Mouse (Mus musculus) adrenal gland, postnatal 14 days (tissue): Measurements from ENCODE around the gene C2cd5. TPM values are rescaled to one million over a fixed set of nuclear protein-coding genes. Genes with fewer than 3 reads are reported as not detected.

ENCODE experiments used
- DNase-seq: peaks from one replicate; pipeline ENCODE4 v3.0.0; 2021; ENCODE audit warnings: mixed read lengths
- total RNA-seq: library from RNA; stranded (reverse); gene quantifications from 2 replicates; pipeline ENCODE4 v1.2.3, GENCODE M21; 2021

Gene C2cd5
- total RNA-seq, 1 experiment from 2014 or later: 18.5 TPM

- DNase-seq: no peak
Observed at GRCm38 (mm10) chr6:142979665-142980660, 120.0 kb downstream of the C2cd5 start.

DNA sequence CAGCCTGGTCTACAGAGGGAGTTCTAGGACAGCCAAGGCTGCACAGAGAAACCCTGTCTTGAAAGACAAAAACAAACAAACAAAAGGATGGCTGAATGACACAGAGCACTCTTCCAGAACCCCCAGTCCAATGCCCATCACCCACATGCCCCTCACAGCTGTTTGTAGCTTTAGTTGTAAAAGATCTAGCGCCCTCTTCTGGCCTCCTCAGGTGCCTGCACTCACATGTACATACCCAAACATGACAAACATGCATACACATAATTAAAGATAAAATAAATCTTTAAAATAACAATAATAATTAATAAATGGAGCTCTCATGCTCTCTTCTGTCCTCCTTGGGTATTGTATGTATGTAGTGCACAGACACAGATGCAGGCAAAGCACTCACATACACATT, 122.7 kb downstream of the C2cd5 start:
- no peak for DNase-seq

GRCm38 (mm10) chr6:142973289-142973688, 126.7 kb downstream of the C2cd5 start:
- no peak for DNase-seq

DNA sequence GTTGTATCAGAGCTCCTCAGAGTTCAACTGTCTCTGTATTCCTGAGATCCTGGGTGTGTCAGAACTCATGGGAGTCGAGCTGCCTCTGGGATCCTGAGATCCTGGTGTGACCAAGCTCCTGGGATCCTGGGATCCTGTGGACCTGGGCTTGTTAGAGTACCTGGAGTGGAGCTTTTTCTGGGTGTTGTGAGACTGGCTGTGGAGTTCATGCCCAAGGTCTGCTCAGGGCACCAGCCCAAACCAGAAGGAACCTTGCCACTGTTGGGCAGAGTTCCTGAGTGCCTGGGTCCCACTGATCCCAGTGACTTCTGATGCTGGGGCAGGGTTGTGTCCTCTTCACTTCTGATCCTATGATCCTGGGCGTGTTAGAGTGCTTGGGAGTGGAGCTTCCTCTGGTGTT, 127.7 kb downstream of the C2cd5 start:
- no peak for DNase-seq

DNA sequence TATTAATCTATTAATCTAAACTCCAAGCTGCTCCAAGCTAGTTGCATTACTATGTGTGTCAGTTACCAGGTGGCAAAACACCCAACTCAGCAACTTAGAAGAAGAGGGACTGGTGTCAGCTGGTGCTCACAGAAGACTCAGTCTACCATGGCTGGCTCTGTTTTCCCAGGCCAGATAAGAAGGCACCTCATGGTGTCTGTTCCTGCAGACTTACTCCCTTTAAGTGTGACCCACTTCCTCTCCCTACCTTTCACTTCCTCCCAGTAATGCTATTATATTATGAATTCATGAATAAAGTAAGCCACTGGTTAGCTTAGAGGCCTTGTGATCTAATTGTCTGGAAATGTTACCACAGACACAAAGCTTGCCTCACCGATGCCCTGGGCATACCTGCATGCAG, 132.5 kb downstream of the C2cd5 start:
- no peak for DNase-seq

GRCm38 (mm10) chr6:142964531-142965385, 135.2 kb downstream of the C2cd5 start:
- peak; percentile 69 for DNase-seq

DNA sequence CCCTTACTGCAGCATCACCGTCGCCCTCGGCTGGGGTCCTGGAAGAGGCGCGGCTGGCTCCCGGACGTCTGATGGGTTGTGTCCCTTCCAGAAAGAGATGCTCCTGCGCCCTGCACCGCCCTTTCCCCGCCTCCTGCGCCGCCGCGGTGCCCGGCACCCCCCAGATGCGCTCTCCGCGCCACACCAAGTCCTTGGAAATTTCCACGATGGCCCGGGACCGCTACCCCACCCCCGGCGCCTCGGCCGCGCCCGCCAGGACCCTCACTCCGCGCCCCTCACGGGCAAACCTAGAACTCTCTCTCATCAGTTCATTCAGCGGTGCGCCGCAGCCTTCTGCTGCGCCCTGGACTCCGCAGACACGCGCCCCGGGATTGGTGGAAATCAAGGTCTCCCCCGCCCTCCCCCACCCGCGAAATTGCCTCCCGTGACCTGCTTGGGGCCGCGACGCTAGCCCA, 135.8 kb downstream of the C2cd5 start, which contains the start of gene St8sia1:
Gene St8sia1, minus strand, starts transcription at position 377 of the 455 bp plus-strand sequence.
- peak; percentile 28 for DNase-seq

GRCm38 (mm10) chr6:142963480-142964075, 136.4 kb downstream of the C2cd5 start:
- DNase-seq: no peak

DNA sequence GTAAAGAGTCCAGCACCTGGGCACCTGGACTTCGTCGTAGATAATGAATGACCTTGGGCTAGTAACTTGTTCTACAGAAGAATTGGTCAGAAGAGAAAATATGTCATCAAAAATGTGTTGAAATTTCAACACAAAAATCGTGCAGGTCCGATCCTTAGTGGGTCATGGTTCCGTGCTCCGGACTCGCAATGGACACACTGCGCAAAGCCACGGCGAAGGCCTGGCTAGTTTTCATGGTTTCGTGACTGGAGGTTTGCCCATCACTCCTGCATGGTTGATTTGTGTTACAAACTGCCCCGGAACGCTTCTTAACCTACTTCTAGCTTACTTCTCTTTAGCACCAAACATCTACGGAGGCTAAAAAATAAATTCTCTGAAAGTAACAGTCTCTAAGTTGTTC, 137.1 kb downstream of the C2cd5 start:
- no peak for DNase-seq

DNA sequence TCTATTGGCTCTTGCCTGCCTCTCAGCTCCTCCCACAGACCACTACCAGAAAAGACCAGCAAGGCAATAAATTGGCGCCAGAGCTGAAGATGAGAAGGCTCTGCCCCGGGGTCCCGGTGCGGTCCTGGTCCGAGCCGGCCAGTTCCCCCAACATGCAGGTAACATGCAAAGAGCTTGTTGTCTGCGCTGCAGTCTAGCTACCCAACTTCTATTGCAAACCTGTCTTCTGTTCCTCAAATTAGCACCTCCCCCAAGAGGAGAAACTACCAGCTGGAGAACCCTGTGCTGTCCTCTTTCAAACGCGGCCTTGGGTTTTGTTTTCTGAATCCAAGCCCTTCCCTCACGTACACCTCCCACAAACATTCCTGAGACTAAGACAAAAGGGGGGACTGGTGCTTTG, 137.5 kb downstream of the C2cd5 start:
- DNase-seq: no peak

DNA sequence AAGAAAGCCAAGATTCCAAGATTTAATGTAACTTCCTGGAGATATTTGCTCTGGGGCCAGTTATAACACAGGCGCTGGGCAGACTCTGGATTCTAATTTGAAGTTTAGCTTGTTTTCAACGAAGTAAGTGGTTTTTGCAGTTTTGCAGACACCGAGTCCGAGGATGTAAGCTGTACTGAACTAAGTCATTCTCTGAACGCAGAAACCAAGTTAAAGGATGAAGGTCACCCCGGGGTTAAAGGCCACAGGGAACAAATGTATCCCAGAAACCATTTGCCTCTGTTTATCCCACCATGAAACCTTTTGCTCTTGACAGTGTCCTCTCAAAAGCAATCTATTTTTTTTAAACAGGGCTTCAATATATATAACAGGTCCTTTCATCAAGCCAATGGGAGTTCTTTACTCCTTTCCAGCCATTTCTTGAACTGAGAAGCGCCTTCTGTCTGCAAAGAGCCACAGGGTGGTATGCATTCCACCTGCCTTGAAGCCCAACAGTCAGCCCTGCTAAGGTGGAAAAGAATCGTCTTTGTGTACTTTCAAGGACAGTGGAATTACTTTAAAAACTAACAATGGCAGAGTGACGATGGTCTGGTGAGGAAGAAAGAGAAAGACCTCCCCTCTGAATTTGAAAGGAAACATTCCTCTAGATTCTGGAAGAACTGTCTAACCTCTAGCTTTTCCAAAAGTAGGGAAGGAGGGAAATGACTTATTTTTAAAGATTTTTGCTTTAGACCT, 138.1 kb downstream of the C2cd5 start:
- DNase-seq: no peak

Other genes starting within 250 kb of the C2cd5 start
- gene St8sia1, start 135.7 kb downstream of the C2cd5 start, total RNA-seq: 1.9 and 2.8 TPM in 2 replicates
- 93.9 and 105 TPM in 2 replicates for gene Etnk1, start 67.1 kb upstream of the C2cd5 start, total RNA-seq